21 mouse cellular contexts compared by ENCODE assay signal in genomic region chr17:32750611-32751010, GRCm38 (mm10). TPM values are rescaled to one million over a fixed set of nuclear protein-coding genes. Genes with fewer than 3 reads are reported as not detected.
A peak's percentile ranks its signal among the peaks of the same experiment; 100 is the strongest.
DNase-seq lines count a peak whose midpoint lies in the region; ATAC-seq and TF ChIP-seq lines count a peak whose summit lies in the region.
"Had no signal": no experiment of that assay in that cellular context is flagged by ENCODE, and none has a peak within 500 bp of the region (broad histone marks: within the 10 kb centered on the region; RNA-seq: fewer than 3 reads in every experiment).

No protein-coding gene starts in this region.

- no peak overlapping the region for H3K4me2 ChIP-seq in hindbrain, embryonic 16.5 days (ENCODE audit: low read length)
- H3K4me2 ChIP-seq: embryonic facial prominence, embryonic 12.5 days; forebrain, embryonic 15.5 days; hindbrain, embryonic 13.5 days; intestine, embryonic 15.5 days had no signal

- intact Hi-C loops in heart, postnatal 25 days (cut with DNase I), result no loop called here

- peak; percentile 17 for DNase-seq in heart, adult 11 months
- no peak for DNase-seq in heart, postnatal 25 days (ENCODE audit: low spot score)
- DNase-seq in WW6 (ENCODE audit: low read depth, low spot score), result peak; percentile 42
- no peak for DNase-seq in kidney, postnatal 25 days
- no peak for DNase-seq in urinary bladder, adult 2 months (ENCODE audit: low spot score)
- DNase-seq: adrenal gland, adult 8-10 months; adrenal gland, postnatal 36 days; cerebellum, adult 8-10 months; cerebellum, postnatal 14 days; gastrocnemius, postnatal 36 days; heart, adult 18-20 months; heart, postnatal 10 days had no signal

- TF ChIP-seq POLR2A in ES-Bruce4 (IDR thresholded peaks at IDR 0.05; ENCODE audit: insufficient read depth, low read length), result no peak

- H3K9ac ChIP-seq in ES-Bruce4 (ENCODE audit: low read depth, poor library complexity, severe bottlenecking), result no peak overlapping the region
- no peak overlapping the region for H3K9ac ChIP-seq in hindbrain, embryonic 16.5 days (ENCODE audit: low read depth, low read length)
- H3K9ac ChIP-seq: embryonic facial prominence, embryonic 12.5 days; forebrain, embryonic 15.5 days; hindbrain, embryonic 13.5 days; intestine, embryonic 15.5 days had no signal

- 0 out of 2 replicates have a peak overlapping the region, but pooled peaks have one; percentile 42 for H3K4me3 ChIP-seq in ES-Bruce4 (ENCODE audit: low read depth, low read length)
- H3K4me3 ChIP-seq in hindbrain, embryonic 16.5 days (ENCODE audit: low read length), result no peak overlapping the region
- H3K4me3 ChIP-seq: embryonic facial prominence, embryonic 12.5 days; forebrain, embryonic 15.5 days; heart, embryonic 10.5 days; hindbrain, embryonic 13.5 days; intestine, embryonic 15.5 days had no signal

- H3K4me1 ChIP-seq in ES-Bruce4 (ENCODE audit: control insufficient read depth, insufficient read depth, low read length), result no peaks in the 10 kb centered on the region
- no peaks in the 10 kb centered on the region for H3K4me1 ChIP-seq in hindbrain, embryonic 16.5 days (ENCODE audit: control insufficient read depth, insufficient read depth, low read depth, low read length)
- H3K4me1 ChIP-seq: embryonic facial prominence, embryonic 12.5 days; forebrain, embryonic 15.5 days; heart, embryonic 10.5 days; intestine, embryonic 15.5 days had no signal

- no peaks in the 10 kb centered on the region for H3K9me3 ChIP-seq in ES-Bruce4 (replicated peaks; ENCODE audit: control insufficient read depth, insufficient read depth, low read length, poor library complexity, severe bottlenecking)
- no peaks in the 10 kb centered on the region for H3K9me3 ChIP-seq in hindbrain, embryonic 16.5 days (ENCODE audit: control insufficient read depth, low read length)
- H3K9me3 ChIP-seq: embryonic facial prominence, embryonic 12.5 days; forebrain, embryonic 15.5 days; heart, embryonic 10.5 days; hindbrain, embryonic 13.5 days; intestine, embryonic 15.5 days had no signal

- ATAC-seq in hindbrain, embryonic 16.5 days, result no peak
- ATAC-seq: forebrain, embryonic 15.5 days; intestine, embryonic 15.5 days had no signal

- H3K27me3 ChIP-seq in ES-Bruce4 (ENCODE audit: control insufficient read depth, insufficient read depth, low read length, poor library complexity, severe bottlenecking), result no peaks in the 10 kb centered on the region
- H3K27me3 ChIP-seq in hindbrain, embryonic 16.5 days (replicated peaks; ENCODE audit: control insufficient read depth, insufficient read depth, low read length), result no peaks in the 10 kb centered on the region
- H3K27me3 ChIP-seq: embryonic facial prominence, embryonic 12.5 days; forebrain, embryonic 15.5 days; hindbrain, embryonic 13.5 days; intestine, embryonic 15.5 days had no signal

- WGBS in hindbrain, embryonic 16.5 days, result 55% methylated on average over 5 of the region's 5 CpGs

- TF ChIP-seq EP300 in ES-Bruce4 (IDR thresholded peaks at IDR 0.05; ENCODE audit: insufficient read depth, low read depth, low read length), result no peak

- TF ChIP-seq CTCF in ES-Bruce4 (IDR thresholded peaks at IDR 0.05; ENCODE audit: low read depth, low read length), result no peak

- H3K27ac ChIP-seq in ES-Bruce4 (ENCODE audit: insufficient read depth, low read length), result no peak overlapping the region
- no peak overlapping the region for H3K27ac ChIP-seq in hindbrain, embryonic 16.5 days (ENCODE audit: low read depth, low read length)
- H3K27ac ChIP-seq: embryonic facial prominence, embryonic 12.5 days; forebrain, embryonic 15.5 days; heart, embryonic 10.5 days; hindbrain, embryonic 13.5 days; intestine, embryonic 15.5 days had no signal

- no peaks in the 10 kb centered on the region for H3K36me3 ChIP-seq in ES-Bruce4 (ENCODE audit: control insufficient read depth, insufficient read depth, low read length, poor library complexity, severe bottlenecking)
- H3K36me3 ChIP-seq in hindbrain, embryonic 16.5 days (ENCODE audit: control insufficient read depth, insufficient read depth, low read length), result no peaks in the 10 kb centered on the region
- H3K36me3 ChIP-seq: embryonic facial prominence, embryonic 12.5 days; forebrain, embryonic 15.5 days; heart, embryonic 10.5 days; hindbrain, embryonic 13.5 days; intestine, embryonic 15.5 days had no signal

RNA-seq across cellular contexts. Expression of gene Zfp871, which starts 37.5 kb away (rescaled TPM):
- 10 to 100 TPM; 25.7 to 31.9 TPM for total RNA-seq in heart, postnatal 25 days (2021)
- polyA plus RNA-seq in ES-Bruce4 (2011; ENCODE audit: insufficient read depth, insufficient read length, low read depth, missing spikeins), result 43.8 and 54.5 TPM in 2 replicates
- polyA plus RNA-seq in hindbrain, embryonic 16.5 days (2015; fragmentation: Nextera tagmentation; extraction: Ambion mirVana), result 35.9 and 41.2 TPM in 2 replicates
- polyA plus RNA-seq in urinary bladder, adult 2 months (2012; rRNA removed), result 20.1 and 22.0 TPM in 2 replicates

RNA-seq across cellular contexts. Expression of gene Zfp811, which starts 59.1 kb away (rescaled TPM):
- total RNA-seq in heart, postnatal 25 days (2021), result under 1 TPM in 1 of 2 experiments, not detected in 1; 0.26 TPM
- 8.0 and 8.4 TPM in 2 replicates for polyA plus RNA-seq in ES-Bruce4 (2011; ENCODE audit: insufficient read depth, insufficient read length, low read depth, missing spikeins)
- polyA plus RNA-seq in hindbrain, embryonic 16.5 days (2015; fragmentation: Nextera tagmentation; extraction: Ambion mirVana), result 45.5 and 48.7 TPM in 2 replicates
- 4.5 and 5.2 TPM in 2 replicates for polyA plus RNA-seq in urinary bladder, adult 2 months (2012; rRNA removed)
- total RNA-seq: hematopoietic stem cell, adult 5-6 weeks; MEL had no signal

Comparison
In these comparisons a context has a peak if more than half of its experiments do, and no peak if none do; other contexts are left out.
1. DNase-seq: peak in heart, adult 11 months (single experiment) and WW6 (single experiment); none in heart, postnatal 25 days (single experiment), kidney, postnatal 25 days (0 of 2) and urinary bladder, adult 2 months (single experiment).